Mouse (Mus musculus) left cerebral cortex, adult 9 months (tissue): ENCODE data around the gene Mal.

Experiments
- DNase-seq, 2 experiments: peaks; one replicate each; pipeline ENCODE4 v3.0.0; 2022; ENCODE audit warnings: low spot score in 2 of 2

The Mal gene

DNA sequence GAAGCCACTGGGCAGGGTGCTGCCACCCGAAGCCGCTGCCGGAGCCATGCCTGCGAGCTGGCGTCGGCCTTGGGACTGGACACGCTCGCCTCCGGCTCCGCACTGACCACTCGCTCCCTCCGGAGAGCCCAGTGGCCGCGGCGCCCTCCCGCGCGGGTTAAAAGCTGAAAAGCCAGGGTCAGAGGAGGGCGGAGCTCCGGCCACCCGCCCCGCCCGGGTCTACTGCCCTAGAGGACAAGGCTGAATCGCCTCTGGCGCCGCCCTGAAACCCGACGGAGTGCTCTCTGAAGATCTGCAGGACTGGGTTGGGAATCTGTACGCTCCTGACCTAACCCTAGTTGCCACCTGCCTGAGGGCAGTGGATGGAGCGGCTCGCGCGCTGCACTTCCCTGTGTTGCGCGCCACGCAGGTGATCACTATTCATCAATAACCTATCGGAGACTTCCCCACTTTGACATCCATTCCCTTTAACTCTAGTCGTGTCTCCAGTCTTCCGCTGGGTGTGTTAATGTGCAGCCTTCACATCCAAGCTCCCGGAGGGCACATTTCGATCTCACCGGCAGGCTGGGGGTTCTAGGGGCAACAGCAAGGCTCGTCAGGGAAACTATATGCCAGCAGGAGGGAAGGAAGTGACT lies at the start of gene Mal:
TSS of gene Mal (minus strand) at position 610 of the 635 bp plus-strand sequence.
- peak in 1 of 2 experiments; percentile 28 for DNase-seq

DNA sequence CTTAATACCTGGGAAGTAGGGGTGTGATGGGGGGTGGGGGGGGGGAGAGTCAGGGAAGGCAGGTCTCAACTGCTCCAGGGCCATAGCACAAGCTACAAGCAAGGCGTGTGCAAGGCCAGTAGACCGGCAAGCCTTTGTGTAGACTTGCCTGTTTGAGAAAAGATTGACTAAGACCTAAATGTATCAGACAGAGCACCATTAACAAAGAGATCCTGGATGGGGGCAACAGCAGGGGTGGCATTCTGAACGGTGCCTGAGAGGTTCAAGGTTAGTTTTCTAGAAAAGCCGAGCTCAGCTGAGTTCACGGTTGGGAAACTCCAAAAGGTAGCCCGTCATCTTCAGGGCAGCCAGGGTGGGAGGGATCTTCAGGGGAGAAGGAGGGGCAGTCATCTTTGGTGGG lies 48.8 kb upstream of the Mal start:
- no peak for DNase-seq

DNA sequence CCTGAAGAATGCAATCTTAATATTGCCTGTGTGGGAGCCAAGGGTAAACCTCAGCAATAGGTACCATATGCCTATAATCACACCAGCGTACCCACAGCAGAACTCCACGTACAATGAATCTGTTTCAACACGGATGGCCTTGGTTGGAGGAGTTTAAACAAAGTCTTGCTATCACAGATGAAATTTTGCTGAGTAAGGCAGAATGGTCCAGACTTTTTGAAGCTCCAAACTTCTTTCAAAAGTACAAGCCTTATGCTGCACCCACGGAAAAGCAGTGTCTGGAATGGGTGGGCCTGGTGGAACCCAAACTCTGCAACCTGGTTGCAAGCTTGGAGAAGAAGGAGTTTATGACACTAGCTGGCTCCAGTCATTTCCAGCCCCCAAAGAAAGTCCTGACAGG lies 32.7 kb upstream of the Mal start:
- DNase-seq: no peak

DNA sequence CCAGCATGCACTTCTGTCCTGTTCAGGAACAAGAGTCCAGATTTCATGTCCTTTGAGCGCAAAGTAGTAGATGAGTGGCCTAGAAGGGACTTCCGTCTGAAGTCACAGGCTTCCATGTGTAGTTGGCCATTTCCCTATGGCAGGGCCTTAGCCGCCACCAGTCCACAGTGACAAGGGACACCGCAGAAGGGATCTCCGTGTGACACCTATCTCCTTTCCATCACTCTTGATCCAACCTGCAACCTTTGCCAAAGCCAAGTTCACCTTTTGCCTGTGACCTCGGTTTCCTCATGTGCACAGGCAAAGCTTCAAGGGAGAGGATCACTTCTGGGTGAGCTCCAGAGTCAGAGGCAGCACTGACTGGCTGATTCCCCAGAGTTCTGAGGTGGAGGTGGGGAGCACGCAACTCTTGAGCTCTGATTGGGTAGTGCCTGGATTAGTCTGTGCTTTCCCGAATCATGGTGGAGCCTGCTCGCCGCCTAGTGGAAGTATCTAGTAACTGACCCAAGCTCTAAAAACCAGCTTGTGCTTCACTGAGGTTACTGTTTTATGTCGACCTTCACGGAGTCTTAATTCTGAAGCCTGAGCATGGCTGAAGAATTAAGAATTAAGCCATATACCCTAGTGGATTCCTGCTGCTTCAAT lies 27.3 kb upstream of the Mal start:
- DNase-seq: peak; percentile 7 to 58

DNA sequence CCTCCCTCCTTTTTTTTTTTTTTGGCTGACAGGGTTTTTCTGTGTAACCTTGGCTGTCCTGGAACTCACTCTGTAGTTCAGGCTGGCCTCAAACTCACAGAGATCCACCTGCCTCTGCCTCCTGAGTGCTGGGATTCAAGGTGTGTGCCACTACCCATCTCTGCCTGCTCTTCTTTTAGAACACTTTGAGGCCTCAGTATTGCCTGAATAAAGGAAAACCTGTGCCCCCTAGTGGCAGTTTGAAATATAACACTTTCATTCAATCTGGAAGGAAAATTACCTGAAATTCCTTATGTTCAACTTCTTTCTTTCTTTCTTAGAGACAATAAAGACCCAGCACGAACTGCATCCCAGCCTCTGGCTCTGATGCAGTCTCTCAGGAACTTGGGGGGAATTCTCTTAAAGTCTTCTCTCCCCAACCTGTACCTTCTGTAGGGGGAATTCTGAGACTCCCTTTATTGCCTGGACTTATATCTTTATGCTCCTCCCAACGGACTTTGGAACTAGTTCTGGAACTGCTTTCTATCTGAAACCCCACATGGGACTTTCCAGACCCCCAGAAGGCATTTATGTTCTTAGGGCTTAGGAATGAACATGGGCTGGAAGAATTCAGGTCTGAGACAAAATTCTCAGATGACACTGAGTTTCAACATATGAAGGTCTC lies 11.5 kb upstream of the Mal start:
- DNase-seq: peak in 1 of 2 experiments; percentile 17

DNA sequence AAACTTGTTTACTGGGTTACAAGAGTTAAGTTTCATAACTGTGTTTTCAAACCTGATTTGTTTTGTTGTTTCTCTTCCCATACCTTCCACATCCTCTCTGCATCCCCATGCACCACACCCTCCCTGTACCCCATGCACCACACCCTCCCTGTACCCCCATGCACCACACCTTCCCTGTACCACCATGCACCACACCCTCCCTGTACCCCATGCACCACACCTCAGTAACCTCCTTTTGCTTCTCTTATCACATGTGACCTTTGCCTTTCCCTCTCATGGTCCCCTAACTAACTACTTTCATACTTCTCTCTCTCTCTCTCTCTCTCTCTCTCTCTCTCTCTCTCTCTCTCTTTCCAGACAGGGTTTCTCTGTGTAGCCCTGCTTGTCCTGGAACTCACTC lies 10.5 kb upstream of the Mal start:
- DNase-seq: no peak

DNA sequence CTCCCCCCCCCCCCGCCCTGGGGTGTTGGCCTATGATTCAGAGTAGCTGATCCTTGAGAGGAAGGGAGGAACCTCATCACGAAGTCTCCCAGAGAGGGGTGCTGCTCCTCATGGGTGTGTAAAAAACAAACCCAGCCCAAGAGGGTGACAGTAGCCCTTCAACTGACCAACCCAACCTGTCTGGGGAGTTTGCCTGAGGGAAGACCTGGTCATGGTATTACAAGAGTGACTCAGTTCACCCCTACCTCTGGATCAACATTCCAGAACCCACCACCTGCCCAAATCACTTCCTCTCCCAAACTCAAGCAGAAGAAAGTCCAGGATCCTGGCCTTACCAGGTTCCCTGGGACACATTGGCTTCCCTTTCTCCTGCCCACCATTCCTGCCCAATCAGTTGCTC lies 6.2 kb upstream of the Mal start:
- no peak for DNase-seq

DNA sequence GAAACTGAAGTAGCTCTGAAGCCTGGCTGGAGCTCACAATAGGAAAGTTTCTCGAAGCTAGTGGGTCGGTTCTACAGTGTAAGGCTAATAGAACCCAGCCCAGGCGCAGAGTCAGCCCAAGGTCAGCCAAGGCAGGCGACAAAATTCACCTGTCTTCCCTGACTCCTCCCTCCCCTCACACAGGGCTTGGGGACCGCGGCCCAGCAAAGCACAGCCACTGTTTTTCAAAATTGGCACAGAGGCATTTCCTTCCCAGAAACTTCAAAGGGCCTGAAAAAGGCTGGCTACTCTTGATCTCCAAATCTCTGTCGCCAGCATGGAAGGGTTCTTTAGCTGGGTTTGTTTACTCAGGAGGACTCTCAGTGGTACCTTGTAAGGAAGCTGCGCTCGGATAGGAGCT lies 1.1 kb downstream of the Mal start:
- no peak for DNase-seq

DNA sequence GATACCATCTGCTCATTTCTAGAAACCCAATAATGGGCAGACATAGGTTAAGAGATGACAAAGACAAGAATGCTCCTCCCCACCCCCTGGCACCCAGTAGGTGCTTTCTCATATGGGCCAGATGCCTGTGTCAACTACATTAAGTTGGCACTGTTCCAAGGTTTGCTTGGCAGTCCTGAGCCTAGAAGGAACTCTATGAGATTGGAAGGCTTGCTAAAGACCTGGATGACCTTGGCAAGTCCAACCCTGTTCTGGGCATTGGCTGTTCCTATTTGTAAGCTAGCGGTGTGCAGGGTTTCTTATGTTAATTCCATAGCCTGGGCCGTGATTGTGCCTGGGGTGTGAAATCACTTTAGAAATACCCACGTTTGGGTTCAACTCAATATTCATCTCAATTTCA lies 1.7 kb downstream of the Mal start:
- no peak for DNase-seq

DNA sequence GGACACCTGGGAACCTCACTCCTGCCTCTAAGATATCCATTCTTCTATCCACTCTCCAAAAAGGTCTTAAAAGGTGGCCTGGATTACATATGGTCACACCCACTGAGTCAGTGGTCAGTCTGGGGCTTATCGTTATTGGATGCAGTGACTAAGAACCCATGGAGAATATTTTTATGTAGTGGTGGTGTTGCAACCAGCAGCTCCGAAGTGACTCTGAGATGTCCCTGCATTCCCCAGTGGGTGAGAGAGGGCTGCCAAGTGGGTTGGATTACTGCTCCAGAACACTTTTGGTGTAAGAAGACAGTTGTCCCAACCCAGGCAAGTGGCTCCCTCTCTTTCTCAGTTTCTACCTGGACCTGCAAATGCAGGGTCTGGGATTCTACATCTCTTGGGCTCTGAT lies 3.7 kb downstream of the Mal start:
- no peak for DNase-seq

DNA sequence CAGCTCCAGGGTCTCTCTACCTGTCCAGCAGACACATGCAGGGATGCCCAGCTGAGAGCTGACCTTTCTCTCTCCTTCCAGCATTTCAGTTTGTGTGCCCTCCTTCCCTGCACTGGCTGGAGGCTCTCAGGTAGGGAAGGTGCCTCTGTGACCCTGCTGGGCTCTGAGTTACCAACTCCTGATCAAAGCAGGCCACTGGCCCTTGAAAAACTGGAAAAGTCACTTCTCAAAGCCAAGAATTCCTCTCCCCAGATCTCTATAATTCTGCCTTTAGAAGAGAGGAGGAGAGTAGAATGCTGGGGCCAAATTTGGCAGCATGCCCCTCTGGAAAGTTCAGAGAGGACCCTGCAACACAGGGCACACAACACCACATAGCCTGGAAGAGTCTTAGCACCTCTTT lies 4.2 kb downstream of the Mal start:
- DNase-seq: no peak

DNA sequence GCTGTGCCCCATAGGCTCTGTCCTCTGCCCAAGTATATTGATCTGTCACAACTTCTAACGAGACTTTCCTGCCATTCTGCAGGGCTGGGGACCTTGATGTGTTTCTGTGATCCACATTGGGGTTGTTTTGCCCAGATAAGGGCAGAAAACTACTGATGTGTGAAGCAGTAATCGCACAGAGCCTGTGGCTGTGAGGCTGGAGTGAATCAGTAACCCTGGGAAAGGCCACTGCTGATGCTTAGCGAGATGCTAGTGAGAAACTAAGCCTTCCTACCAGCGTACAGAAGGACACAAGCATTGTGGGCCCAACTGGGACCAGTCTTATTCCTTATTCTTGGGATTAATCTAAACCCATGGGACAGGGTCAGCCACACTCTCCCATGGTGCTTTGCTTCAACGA lies 4.9 kb downstream of the Mal start:
- no peak for DNase-seq

DNA sequence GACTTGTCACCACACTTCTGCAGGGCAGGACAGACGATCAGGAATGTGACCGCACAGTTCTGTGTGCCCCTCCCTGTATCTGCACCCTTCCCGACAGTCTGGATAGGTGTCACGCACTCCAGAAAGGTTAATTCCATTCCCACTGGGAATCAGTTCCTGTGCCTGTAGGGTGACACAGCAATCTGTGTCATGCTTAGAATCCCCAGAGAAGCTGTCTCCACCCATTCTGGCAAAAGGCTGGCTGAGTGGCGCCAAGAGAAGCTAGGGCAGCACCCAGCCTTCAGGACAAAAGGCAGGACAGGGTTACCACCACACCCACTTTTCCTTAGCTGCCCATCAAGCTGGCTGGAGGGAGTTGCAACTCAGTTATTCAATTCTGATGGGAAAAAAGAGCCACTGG lies 6.6 kb downstream of the Mal start:
- DNase-seq: no peak

DNA sequence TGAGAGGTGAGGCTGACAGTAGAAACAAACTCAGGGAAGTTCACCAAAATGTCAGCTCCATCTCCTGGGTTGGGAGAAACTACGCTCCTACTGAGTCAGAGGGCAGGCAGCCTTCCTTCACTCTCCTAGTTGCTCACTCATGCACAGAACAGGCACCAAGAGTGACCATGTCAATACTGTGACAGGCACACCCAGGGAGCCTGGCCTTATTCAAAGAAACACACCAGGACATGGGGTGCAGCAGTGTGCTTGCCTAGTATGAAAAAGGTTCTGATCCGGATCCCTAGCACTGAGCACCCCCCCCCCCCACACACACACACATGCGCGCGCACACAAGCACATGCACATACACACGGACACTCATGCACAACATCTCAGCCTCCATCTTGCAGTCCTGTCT lies 8.3 kb downstream of the Mal start:
- no peak for DNase-seq

DNA sequence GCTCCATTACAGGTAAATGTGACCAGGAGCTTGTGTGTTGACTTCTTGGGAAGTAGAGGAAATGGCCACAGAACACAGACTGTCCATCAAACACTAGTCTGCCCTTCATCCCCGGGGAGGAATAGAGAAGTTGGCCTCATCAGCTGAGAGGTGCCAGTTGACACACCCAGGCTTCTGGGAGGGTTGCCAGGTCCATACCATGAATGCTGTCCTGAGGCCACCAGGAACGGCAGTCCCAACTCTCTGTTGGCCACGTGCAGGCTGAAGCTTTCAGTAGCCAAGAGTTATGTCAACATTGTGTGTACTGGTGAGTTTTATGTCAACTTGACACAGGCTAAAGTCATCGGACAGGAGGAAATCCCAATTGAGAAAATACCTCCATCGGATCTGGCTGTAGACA lies 9.6 kb downstream of the Mal start:
- DNase-seq: no peak

DNA sequence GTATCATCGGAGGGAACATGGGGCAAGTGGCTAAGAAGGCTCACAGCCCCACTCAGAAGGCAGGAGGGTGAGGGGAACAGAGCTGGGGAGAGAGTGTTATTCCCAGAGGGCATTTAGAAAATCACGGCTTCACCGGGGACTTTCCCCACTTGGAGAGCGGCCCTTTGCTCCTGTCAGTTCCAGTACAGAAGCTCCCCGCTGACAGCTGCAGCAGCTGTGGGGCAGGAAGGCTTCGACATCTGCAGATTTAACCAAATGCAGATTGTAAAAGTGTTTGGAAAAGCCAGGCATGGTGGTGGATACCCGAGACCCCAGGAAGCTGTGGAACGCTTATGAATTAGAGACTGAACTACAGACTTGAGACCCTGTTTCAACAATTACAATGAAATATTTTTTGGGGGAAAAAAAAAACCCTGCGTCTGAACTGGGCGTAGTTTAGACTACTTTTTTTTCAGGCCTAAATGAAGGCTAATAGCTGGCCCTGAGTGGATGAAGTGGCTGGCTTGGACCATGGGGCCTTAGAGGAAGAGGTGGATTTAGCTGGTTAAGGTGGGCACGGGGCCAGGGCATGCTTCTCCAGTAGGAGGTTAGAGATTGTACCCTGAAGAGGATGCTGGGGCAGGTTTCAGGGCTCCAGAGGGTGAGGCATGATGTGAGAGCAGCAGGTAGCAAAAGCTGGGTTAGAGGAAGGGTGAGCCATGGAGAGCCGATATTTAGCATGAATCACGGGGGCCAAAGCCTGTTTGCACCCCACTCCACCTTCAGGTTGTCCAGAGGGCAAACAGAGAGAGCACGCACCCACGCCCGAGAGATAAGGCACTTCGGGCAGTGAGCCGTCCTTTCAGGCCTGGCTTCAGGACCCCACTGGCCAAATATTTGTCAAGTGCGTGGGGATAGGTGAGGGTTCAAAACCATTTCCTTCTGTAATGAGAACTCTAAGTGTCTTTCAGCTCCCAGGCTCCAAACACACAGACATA lies 12.5 kb downstream of the Mal start:
- no peak for DNase-seq

DNA sequence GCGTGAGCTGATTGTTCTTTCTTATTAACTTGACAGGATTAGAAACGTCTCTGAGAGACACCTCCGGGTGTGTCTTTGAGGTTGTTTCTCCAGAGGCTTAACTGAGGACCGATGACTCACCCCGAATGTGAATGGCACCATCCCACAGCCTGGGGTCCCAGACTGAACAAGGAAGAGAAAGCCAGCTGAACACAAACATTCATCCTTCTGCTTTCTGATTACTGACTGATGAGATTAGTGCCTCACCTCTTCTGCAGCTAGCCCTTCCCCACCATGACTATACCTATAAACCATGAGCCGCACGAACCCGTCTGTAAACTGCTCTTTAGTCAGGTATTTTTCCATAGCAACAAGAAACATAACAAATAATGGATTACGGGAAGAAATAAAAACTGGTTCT lies 17.5 kb downstream of the Mal start:
- no peak for DNase-seq

DNA sequence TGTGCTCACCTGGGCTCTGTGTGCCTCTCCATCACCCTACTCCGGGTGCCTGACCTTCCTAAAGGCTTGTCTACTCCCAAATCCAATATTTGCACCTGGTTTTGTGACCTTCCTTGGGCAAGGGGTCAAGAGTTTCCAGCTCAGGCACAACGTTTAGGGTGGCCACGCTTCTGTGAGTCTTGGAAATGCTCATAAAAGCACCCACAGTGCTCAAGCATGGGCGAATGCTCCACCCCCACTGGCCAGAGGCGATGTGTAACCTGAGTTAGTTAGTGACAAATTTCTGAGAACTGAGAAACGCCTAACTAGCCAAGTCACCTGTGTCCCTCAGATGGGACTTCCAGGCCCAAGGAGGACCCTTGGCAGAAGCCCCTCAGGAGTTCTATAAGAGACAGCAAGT lies 20.9 kb downstream of the Mal start:
- no peak for DNase-seq

DNA sequence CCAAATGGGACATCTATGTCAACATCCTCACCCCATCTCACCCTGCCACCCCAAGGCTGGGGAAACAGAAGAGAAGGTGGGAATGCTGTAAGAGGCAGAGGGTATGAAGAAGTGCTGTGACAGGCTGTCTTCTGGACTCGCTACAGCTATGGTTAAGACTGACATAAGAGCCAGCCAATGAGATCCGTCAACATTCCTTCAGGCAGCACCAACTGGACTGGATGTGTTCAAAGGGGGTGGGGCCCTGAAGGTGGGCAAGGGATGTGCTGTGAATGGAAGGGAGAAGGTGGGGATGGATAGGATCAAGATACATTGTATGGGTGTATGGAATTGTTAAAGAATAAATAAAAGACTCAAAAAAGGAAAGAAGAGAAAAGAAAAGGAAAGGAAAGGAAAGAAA lies 23.9 kb downstream of the Mal start:
- DNase-seq: no peak

DNA sequence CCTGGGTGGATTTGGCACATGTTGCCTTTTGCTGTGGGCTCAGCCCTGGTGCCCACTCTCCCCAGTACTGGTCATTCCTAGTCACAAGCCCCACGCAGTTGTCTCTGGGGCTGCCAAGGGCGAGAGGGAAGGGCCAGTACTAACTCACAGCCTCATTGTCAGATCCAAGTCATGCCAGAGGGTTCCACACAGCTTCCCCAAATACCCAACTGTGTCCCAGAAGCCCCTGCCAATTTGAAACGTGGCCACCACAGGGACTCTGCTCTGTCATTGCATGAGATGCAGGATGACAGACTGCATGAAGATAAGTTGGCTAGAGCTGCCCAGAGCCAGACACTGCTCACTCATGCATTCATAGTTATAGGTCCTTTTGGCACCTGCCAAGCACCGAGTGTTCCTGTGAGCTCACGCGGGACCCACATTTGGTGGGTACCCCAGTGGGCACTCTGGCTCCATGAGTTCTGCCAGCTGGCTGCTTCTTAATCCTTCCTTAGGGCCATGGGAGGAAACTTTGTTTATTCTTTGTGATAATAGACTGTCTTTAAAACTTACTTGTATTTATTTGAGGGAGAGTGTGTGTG lies 28.4 kb downstream of the Mal start:
- peak in 1 of 2 experiments; percentile 26 for DNase-seq

DNA sequence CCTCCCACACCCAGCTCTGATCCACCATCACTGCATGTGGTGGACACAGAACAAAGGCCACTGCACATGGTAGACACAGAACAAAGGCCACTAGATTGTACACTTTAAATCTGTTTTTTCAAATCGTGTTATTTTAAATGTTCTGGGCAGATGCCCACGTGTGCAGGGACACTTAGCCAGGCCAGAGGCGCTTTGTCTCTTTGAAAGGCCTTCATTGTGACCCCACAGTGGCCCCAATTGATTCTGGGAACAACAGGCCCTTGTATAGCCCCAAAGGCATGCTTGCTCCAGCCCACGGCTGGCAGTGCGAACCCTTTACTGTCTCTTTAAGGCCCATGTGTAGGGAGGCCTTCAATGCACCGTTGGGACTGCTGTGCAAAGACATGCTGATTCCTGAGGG lies 29.1 kb downstream of the Mal start:
- DNase-seq: peak; percentile 46 to 54

DNA sequence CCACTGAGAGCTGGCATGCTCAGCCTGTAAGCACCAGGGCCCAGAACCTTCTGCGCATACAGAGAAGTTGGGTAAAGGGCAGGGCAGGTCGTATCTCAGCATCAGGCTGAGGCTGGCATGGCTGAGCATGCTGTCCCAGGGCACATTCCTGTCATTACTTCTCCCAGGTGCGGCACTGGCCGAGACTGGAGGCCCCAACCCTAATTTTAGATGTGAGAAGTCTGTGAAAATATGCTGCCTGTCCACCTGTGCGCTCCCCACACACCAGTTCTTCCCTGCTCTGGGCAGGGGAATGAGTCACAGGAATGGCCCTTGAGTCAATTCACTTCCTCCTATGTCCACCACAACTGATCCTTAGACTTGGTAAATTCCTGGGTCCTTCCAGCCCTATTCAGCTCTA lies 30.8 kb downstream of the Mal start:
- no peak for DNase-seq
